Mouse (Mus musculus) limb, embryonic 13.5 days (tissue): ENCODE data around the gene Fam81a. TPM values are rescaled to one million over a fixed set of nuclear protein-coding genes. Genes with fewer than 3 reads are reported as not detected.

Source experiments
- ATAC-seq: fragments of 200-750 bp; cut with Nextera tagmentation; 2 replicates; pipeline ENCODE4 v1.8.0; 2017; ENCODE audit warnings: low read depth, moderate number of reproducible peaks, moderate TSS enrichment; ENCODE audit not compliant: low FRiP score
- H3K27ac ChIP-seq: fragments of 300-500 bp; sonication (generic); 2 replicates; pipeline ENCODE4 v1.5.1; 2015; ENCODE audit warnings: inconsistent platforms, mild to moderate bottlenecking, moderate library complexity
- H3K27me3 ChIP-seq: fragments of 300-500 bp; sonication (generic); 2 replicates; pipeline ENCODE4 v1.6.1; 2015; ENCODE audit warnings: mild to moderate bottlenecking, inconsistent platforms
- H3K36me3 ChIP-seq: fragments of 300-500 bp; sonication (generic); 2 replicates; pipeline ENCODE4 v1.6.1; 2015; ENCODE audit warnings: inconsistent platforms, mild to moderate bottlenecking, moderate library complexity
- H3K4me1 ChIP-seq: fragments of 300-500 bp; sonication (generic); 2 replicates; pipeline ENCODE4 v1.6.1; 2015; ENCODE audit warnings: inconsistent platforms
- H3K4me2 ChIP-seq: fragments of 300-500 bp; sonication (generic); replicated peaks from 2 replicates; pipeline ENCODE4 v1.6.1; 2015; ENCODE audit warnings: inconsistent platforms, mild to moderate bottlenecking, moderate library complexity
- H3K4me3 ChIP-seq: fragments of 300-500 bp; sonication (generic); 2 replicates; pipeline ENCODE4 v1.5.1; 2015; ENCODE audit warnings: moderate library complexity, mild to moderate bottlenecking, inconsistent platforms
- H3K9ac ChIP-seq: fragments of 300-500 bp; sonication (generic); 2 replicates; pipeline ENCODE4 v1.6.1; 2015; ENCODE audit warnings: mild to moderate bottlenecking, inconsistent platforms
- H3K9me3 ChIP-seq: fragments of 300-500 bp; sonication (generic); 2 replicates; pipeline ENCODE4 v1.6.1; 2016; ENCODE audit warnings: inconsistent platforms
- WGBS: fragments of 180-500 bp; shearing (Covaris S2); methylation state at CpG from one replicate; pipeline ENCODE4 v1.1.7; 2015; 5-methylcytosine and 5-hydroxymethylcytosine counted together
- polyA plus RNA-seq: library from polyadenylated mRNA; unstranded; fragments of >200 nt; fragmentation: Nextera tagmentation; extraction: Ambion mirVana; gene quantifications from 2 replicates; pipeline ENCODE4 v1.2.1, GENCODE M21; 2015

Fam81a gene
- polyA plus RNA-seq, 1 experiment from 2014 or later = 5.1 TPM

- Histone ChIP-seq H3K4me3 (peak overlapping the region; percentile 67), H3K4me2 (peak overlapping the region; percentile 98), H3K4me1 (peaks cover 24% of the 10 kb centered on the region), H3K36me3 (no peaks in the 10 kb centered on the region), H3K27ac (no peak overlapping the region), H3K9me3 (no peaks in the 10 kb centered on the region), H3K9ac (peak overlapping the region; percentile 69), H3K27me3 (peaks cover 26% of the 10 kb centered on the region)
- WGBS = under 1% methylated on average over 81 of the region's 87 CpGs
- ATAC-seq = peak; percentile 72
Measured at GRCm38 (mm10) chr9:70140871-70141796, 1.2 kb downstream of the Fam81a start.

GRCm38 (mm10) chr9:70140340-70140739, 2.0 kb downstream of the Fam81a start:
- H3K4me3 ChIP-seq = peak overlapping the region; percentile 67
- ATAC-seq = no peak

DNA sequence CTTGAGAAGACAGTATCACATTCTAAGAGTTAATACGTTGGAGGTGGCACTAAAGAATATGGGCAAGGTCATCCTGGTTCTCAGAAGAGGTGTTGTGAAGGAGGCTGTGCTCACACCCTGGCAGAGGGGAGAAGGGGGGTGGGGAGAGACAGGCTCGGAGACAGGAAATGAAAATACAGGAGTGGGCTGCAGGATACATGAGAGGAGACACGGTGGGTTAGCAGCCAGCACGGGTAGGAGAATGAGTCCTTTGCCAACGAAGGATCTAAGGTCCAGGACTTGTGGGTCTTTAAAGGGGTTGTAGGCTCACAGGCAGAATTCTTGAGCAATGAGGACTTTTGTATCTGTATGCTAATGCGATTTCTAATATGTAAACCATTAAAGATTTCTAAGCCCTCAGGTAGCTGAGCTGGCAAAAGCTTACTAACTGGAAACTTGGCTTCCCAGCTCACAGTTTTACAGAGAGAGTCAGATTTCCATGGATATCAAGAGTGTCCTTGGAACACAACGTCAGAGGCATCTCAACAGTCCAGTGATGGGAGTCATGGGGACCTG, 3.0 kb downstream of the Fam81a start:
- H3K27ac ChIP-seq = 0 out of 2 replicates have a peak overlapping the region, but pooled peaks have one; percentile 15
- no peaks in the 10 kb centered on the region for H3K36me3 ChIP-seq
- no peak overlapping the region for H3K9ac ChIP-seq
- 30% methylated on average over 7 of the region's 7 CpGs for WGBS
- H3K4me3 ChIP-seq = no peak overlapping the region
- peaks cover 24% of the 10 kb centered on the region for H3K4me1 ChIP-seq
- peaks cover 26% of the 10 kb centered on the region for H3K27me3 ChIP-seq
- H3K4me2 ChIP-seq = peak overlapping the region; percentile 19
- no peak for ATAC-seq
- H3K9me3 ChIP-seq = no peaks in the 10 kb centered on the region

More at GRCm38 (mm10) chr9:70140340-70140739, 2.0 kb downstream of the Fam81a start:
- WGBS = 58% methylated on average over 4 of the region's 4 CpGs
- Histone ChIP-seq H3K9me3 (no peaks in the 10 kb centered on the region), H3K36me3 (no peaks in the 10 kb centered on the region), H3K4me1 (peaks cover 24% of the 10 kb centered on the region), H3K27me3 (peaks cover 26% of the 10 kb centered on the region), H3K27ac (no peak overlapping the region), H3K9ac (no peak overlapping the region), H3K4me2 (peak overlapping the region; percentile 98)

GRCm38 (mm10) chr9:70138511-70138910, 3.8 kb downstream of the Fam81a start:
- H3K9ac ChIP-seq = no peak overlapping the region
- no peaks in the 10 kb centered on the region for H3K36me3 ChIP-seq
- 56% methylated on average over 7 of the region's 7 CpGs for WGBS
- no peak overlapping the region for H3K4me3 ChIP-seq
- no peak overlapping the region for H3K27ac ChIP-seq
- no peak overlapping the region for H3K4me2 ChIP-seq
- peaks cover 26% of the 10 kb centered on the region for H3K27me3 ChIP-seq
- H3K9me3 ChIP-seq = no peaks in the 10 kb centered on the region
- H3K4me1 ChIP-seq = peaks cover 24% of the 10 kb centered on the region
- ATAC-seq = no peak

DNA sequence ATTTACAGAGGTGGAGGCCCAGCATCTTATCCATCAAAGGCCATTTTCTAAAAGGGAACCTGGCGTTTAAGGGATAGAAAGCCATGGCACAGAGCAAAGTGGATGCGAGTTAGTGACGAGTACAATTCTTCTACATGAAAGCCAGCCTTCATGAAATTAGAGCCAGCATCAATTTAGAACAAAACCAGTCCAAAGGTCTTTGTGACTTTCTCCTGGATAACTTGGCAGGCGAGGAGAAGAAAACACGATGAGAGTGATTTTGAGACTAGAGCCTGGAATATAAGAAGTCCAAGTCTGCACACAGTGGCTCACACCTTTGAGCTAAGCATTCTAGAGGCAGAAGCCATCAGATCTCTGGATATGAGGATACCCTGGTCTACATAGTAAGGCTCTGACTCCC, 4.4 kb downstream of the Fam81a start:
- H3K4me1 ChIP-seq = peaks cover 24% of the 10 kb centered on the region
- H3K4me2 ChIP-seq = no peak overlapping the region
- no peak overlapping the region for H3K4me3 ChIP-seq
- H3K9ac ChIP-seq = no peak overlapping the region
- no peak overlapping the region for H3K27ac ChIP-seq
- H3K9me3 ChIP-seq = no peaks in the 10 kb centered on the region
- no peaks in the 10 kb centered on the region for H3K36me3 ChIP-seq
- H3K27me3 ChIP-seq = peaks cover 22% of the 10 kb centered on the region
- ATAC-seq = no peak
- 83% methylated on average over 5 of the region's 5 CpGs for WGBS

GRCm38 (mm10) chr9:70135186-70135585, 7.2 kb downstream of the Fam81a start:
- no peaks in the 10 kb centered on the region for H3K36me3 ChIP-seq
- H3K27ac ChIP-seq = no peak overlapping the region
- 83% methylated on average over 1 of the region's 1 CpGs for WGBS
- no peak overlapping the region for H3K9ac ChIP-seq
- H3K4me1 ChIP-seq = peaks cover 10% of the 10 kb centered on the region
- H3K27me3 ChIP-seq = 0 out of 2 replicates have a peak, but pooled peaks cover 11% of the 10 kb centered on the region
- H3K9me3 ChIP-seq = no peaks in the 10 kb centered on the region; the same call in 1 of the 2 replicates
- no peak for ATAC-seq
- H3K4me3 ChIP-seq = no peak overlapping the region
- no peak overlapping the region for H3K4me2 ChIP-seq

DNA sequence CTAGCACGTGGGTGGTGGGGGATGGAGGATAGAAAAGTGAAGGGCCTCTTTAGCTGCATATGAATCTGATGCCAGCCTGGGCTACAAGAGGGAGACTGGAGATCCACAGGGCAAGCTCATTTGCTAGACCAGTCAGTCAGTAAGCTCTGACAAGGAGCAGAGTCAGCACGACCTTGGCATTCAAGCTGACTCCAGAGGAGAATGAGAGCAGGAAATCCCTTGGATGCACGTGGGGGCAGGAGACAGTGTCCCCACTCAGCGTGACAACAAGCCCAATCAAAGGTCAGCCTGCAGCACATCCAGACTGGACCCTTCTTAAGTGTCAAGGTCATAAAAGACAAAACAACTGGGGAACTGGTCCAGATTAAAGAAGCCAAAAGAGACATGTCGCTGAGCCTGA, 7.6 kb downstream of the Fam81a start:
- Histone ChIP-seq H3K4me2 (no peak overlapping the region), H3K9ac (no peak overlapping the region), H3K9me3 (no peaks in the 10 kb centered on the region; the same call in 1 of the 2 replicates), H3K4me1 (peaks cover 9% of the 10 kb centered on the region), H3K27ac (no peak overlapping the region), H3K27me3 (0 out of 2 replicates have a peak, but pooled peaks cover 11% of the 10 kb centered on the region), H3K4me3 (no peak overlapping the region), H3K36me3 (no peaks in the 10 kb centered on the region)
- no peak for ATAC-seq
- 72% methylated on average over 5 of the region's 5 CpGs for WGBS

DNA sequence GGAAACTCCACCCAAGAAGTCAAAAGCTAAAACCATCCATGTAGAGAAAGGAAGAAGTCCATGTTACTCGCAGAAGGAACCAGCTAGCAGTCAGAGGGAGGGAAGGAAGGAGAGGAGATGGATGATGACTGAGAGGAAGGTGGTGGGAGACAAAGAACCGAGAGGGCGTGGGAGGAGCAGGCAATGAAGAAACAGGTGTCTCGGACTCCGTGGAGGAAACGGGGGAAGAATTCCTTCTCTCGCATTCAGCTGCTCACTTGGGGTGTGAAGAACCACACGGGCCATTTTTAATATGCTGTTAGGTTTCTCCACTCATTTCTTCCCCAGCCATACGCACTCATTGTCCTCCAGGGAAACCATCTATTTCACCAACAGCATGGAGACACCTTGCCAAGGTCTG, 8.1 kb downstream of the Fam81a start:
- no peak overlapping the region for H3K27ac ChIP-seq
- no peak overlapping the region for H3K4me2 ChIP-seq
- H3K9ac ChIP-seq = no peak overlapping the region
- no peaks in the 10 kb centered on the region; the same call in 1 of the 2 replicates for H3K9me3 ChIP-seq
- no peak overlapping the region for H3K4me3 ChIP-seq
- H3K4me1 ChIP-seq = peaks cover 4% of the 10 kb centered on the region
- 83% methylated on average over 9 of the region's 9 CpGs for WGBS
- H3K36me3 ChIP-seq = no peaks in the 10 kb centered on the region
- H3K27me3 ChIP-seq = 0 out of 2 replicates have a peak, but pooled peaks cover 8% of the 10 kb centered on the region
- ATAC-seq = no peak

- no peaks in the 10 kb centered on the region; the same call in 1 of the 2 replicates for H3K9me3 ChIP-seq
- no peaks in the 10 kb centered on the region for H3K36me3 ChIP-seq
- WGBS = 93% methylated on average over 5 of the region's 5 CpGs
- no peak overlapping the region for H3K27ac ChIP-seq
- H3K27me3 ChIP-seq = no peaks in the 10 kb centered on the region
- no peak overlapping the region for H3K4me2 ChIP-seq
- H3K4me1 ChIP-seq = no peaks in the 10 kb centered on the region
- H3K4me3 ChIP-seq = no peak overlapping the region
- no peak overlapping the region for H3K9ac ChIP-seq
- no peak for ATAC-seq
Measured at GRCm38 (mm10) chr9:70130786-70131185, 11.6 kb downstream of the Fam81a start.

DNA sequence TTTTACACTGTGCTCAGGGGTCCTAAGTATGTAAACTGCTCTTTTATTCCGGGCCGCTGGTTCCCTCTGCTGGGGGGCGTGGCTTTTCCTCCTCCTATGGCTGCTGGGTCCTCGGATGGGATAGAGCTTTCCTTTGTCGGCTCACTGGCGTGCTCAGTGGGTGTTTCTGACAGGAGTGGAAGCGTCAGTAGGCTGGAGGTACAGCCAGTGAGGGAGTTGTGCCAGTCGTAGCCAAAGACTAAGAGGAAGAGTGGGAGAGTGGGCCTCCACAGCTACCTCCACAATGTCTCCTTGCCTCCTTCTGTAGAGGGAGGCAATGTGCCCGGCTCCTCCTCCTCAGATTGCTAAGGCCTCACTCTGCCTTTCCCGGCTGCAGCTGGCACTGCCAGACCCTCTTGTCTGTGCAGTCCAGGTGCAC, 30.5 kb downstream of the Fam81a start:
- WGBS = 8% methylated on average over 9 of the region's 10 CpGs
- Histone ChIP-seq H3K4me2 (peak overlapping the region; percentile 62), H3K9ac (0 out of 2 replicates have a peak overlapping the region, but pooled peaks have one; percentile 43), H3K4me1 (peaks cover 11% of the 10 kb centered on the region), H3K4me3 (peak overlapping the region; percentile 31), H3K27me3 (peaks cover 9% of the 10 kb centered on the region), H3K9me3 (no peaks in the 10 kb centered on the region), H3K27ac (no peak overlapping the region), H3K36me3 (no peaks in the 10 kb centered on the region)
- peak; percentile 72; the same call in 1 of the 2 replicates for ATAC-seq

- Histone ChIP-seq H3K9ac (no peak overlapping the region), H3K36me3 (no peaks in the 10 kb centered on the region), H3K27me3 (peaks cover 9% of the 10 kb centered on the region), H3K4me3 (no peak overlapping the region), H3K27ac (no peak overlapping the region), H3K4me2 (no peak overlapping the region), H3K4me1 (peaks cover 11% of the 10 kb centered on the region), H3K9me3 (no peaks in the 10 kb centered on the region)
- WGBS = 69% methylated on average over 7 of the region's 7 CpGs
- ATAC-seq = no peak
Measured at GRCm38 (mm10) chr9:70110871-70111270, 31.5 kb downstream of the Fam81a start.

DNA sequence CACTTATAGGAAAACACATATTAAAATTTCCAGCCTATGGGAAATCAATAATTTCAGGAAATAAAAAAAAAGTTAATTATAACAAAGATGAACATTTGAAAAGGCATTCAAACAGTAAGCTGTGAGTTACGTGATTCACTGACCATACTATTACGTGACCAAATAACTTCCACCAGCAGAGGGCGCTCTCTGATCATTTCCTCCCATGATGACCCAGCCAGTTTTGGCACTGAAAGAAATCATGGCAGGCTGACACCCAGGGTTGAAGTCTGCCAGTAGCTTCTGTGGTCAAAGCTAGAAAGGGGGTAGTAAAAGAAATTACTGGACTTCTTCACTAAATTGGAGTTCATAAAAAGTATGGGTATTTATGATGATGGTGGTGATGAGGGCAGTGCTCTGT, 33.1 kb downstream of the Fam81a start:
- Histone ChIP-seq H3K9ac (no peak overlapping the region), H3K9me3 (no peaks in the 10 kb centered on the region), H3K27ac (no peak overlapping the region), H3K4me2 (no peak overlapping the region), H3K4me3 (no peak overlapping the region), H3K4me1 (peaks cover 11% of the 10 kb centered on the region), H3K36me3 (no peaks in the 10 kb centered on the region), H3K27me3 (peaks cover 9% of the 10 kb centered on the region)
- 11% methylated on average over 3 of the region's 3 CpGs for WGBS
- ATAC-seq = no peak
